Mouse (Mus musculus) stomach, postnatal 0 days (tissue): ENCODE measurements around the gene Abi3bp.

ENCODE experiments used
- CTCF ChIP-seq: IDR thresholded peaks from 2 replicates; pipeline ENCODE4 v1.5.1; 2016; ENCODE audit warnings: antibody characterized with exemption, low read depth, mild to moderate bottlenecking, moderate library complexity
- EP300 ChIP-seq: optimal IDR thresholded peaks from 2 replicates; pipeline ENCODE3; 2016; ENCODE audit warnings: antibody characterized with exemption

- TF ChIP-seq EP300: no peak
- peak; percentile 65 for TF ChIP-seq CTCF
Observed at GRCm38 (mm10) chr16:56524359-56524758, 46.7 kb downstream of the Abi3bp start.
